Mouse (Mus musculus): Measurements from ENCODE around the gene Fam213b. TPM values are rescaled to one million over a fixed set of nuclear protein-coding genes. Genes with fewer than 3 reads are reported as not detected.
A peak's percentile ranks its signal among the peaks of the same experiment; 100 is the strongest.

Fam213b gene
- polyA plus RNA-seq (2012) = 0.21 and 0.47 TPM in 2 replicates

DNA sequence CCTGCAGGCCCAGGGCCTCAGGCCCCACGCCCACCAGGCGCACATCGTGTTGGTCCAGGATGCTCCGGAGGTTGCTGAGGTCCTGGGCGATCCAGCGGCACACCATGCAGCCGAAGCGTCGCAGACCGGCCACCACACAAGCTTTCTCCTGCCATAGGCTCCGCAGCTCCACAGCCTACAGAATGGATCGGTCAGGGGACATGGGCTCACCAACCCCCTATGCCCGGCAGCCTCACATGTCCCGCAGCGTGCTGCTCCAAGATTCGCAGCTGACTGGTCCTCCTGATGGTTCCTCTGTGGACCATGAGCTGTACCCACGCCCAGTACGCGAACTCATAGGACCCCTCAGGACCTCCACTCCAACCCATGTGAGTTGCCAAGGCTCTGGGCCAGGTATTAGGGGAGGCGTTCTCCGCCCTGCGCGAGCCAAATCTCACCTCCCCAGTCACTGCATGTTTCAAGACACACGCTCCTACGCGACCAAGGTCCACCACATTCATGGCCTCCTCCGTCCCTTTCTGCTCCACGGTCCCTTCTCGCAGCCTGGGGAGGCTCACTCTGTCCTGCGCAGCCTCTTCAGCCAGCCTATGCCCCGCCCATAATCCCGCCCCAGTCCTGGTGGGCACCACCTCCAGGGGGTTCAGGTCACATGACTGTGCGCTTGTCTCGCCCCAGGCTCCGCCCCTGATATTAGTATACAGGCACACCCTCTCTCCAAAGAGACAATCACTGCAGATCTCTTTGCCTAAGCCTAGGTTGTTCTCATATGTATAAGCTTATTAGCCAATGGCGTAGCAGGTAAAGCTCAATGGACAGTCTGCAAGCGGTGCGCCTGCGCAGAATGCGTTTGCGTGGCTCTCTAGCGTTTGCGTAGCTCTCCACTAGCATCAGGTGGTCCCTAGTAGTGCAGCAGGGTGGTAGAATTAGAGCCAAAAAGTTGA lies at the start of gene Fam213b:
Gene Fam213b, minus strand, starts transcription at position 630 of the 941 bp plus-strand sequence.
- peaks cover 81% of the 10 kb centered on the region for H3K27me3 ChIP-seq (ENCODE audit: control insufficient read depth)

DNA sequence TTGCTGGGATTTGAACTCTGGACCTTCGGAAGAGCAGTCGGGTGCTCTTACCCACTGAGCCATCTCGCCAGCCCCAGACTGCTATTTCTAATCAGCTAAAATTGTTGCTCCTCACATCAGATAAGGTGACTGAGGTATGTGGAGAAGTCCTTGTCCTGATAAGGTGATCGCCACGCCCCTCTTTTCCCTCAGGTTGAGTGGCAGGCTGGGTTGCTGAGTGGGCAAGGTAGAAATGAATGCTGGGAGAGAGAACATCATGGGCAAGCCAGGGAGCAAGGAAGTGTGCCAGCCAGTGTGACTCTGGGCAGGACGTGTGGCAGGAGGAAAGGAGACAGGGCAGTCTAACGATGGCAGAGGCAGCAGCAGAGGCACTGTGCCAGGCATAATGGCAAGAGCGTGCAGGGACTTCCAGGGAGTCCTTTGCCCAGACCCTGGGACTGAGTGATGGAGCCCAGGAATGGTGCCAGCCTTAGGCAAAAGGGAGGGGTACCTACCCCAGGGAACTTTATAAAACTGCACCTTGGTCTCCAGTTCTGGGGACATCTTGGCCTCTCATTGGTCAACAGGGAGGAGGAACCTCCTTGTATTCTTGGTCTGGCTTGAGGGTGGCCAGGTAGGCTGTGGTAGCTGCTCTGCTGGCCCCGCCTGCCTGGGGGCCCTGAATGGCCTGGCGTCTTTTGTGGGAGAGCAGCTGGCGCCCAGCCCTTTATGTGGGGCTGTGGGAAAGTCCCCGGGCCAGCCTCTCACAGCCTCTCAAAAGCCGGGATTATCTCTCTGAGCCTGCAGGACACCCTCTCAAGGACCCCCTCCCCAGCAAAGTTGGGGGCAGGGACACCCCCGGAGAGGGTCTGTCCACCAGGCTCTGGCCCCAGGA lies 49.4 kb upstream of the Fam213b start:
- Histone ChIP-seq H3K4me3 (replicated peaks) (no peak overlapping the region), H3K4me1 (ENCODE audit: control insufficient read depth) (peaks cover 29% of the 10 kb centered on the region), H3K27me3 (ENCODE audit: control insufficient read depth) (peaks cover 79% of the 10 kb centered on the region), H3K36me3 (ENCODE audit: control insufficient read depth) (no peaks in the 10 kb centered on the region), H3K9me3 (ENCODE audit: control insufficient read depth, low read length) (peaks cover 3% of the 10 kb centered on the region; the same call in 1 of the 2 replicates)
- no peak for TF ChIP-seq GATA1 (IDR thresholded peaks at IDR 0.05; ENCODE audit: low read length)
- no peak for TF ChIP-seq TAL1 (IDR thresholded peaks at IDR 0.05; ENCODE audit: low read length)

More for the DNA sequence above, at the start of gene Fam213b:
- Histone ChIP-seq H3K36me3 (ENCODE audit: control insufficient read depth) (no peaks in the 10 kb centered on the region), H3K9me3 (ENCODE audit: control insufficient read depth, low read length) (peaks cover 4% of the 10 kb centered on the region), H3K4me3 (replicated peaks) (peak within 1 kb of the TSS; percentile 58), H3K4me1 (ENCODE audit: control insufficient read depth) (peaks cover 43% of the 10 kb centered on the region)
- TF ChIP-seq GATA1 (IDR thresholded peaks at IDR 0.05; ENCODE audit: low read length) (no peak), TAL1 (IDR thresholded peaks at IDR 0.05; ENCODE audit: low read length) (no peak)

GRCm38 (mm10) chr4:154946319-154946718 lies 47.4 kb upstream of the Fam213b start:
- Histone ChIP-seq H3K4me3 (replicated peaks) (no peak overlapping the region), H3K27me3 (ENCODE audit: control insufficient read depth) (peaks cover 64% of the 10 kb centered on the region)
- TF ChIP-seq TAL1 (IDR thresholded peaks at IDR 0.05; ENCODE audit: low read length) = no peak
- TF ChIP-seq GATA1 (IDR thresholded peaks at IDR 0.05; ENCODE audit: low read length) = no peak

DNA sequence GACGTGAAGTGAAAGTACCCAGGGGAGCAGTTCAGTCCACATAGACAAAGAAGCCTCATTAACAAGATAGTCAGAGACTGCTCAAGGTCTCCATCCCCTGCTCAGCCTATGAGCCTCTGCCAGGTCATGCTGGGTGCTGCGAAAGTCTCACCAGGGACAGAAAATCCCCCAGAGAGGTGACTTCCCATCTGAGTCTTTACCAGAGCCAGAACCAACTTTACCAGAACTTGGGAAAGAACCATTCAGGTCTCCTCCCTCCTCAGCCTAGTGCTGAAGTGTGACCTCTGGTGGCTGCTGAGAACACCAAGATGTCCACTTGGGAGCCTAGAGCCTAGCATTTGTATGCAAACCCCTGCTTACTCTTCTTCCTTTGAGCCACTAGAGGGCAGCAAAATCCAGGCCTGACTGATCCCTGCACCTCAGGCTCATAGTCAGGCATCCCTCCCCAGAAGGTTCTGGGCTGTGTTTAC lies 45.2 kb upstream of the Fam213b start:
- H3K4me1 ChIP-seq (ENCODE audit: control insufficient read depth) = peaks cover 54% of the 10 kb centered on the region

More at GRCm38 (mm10) chr4:154946319-154946718, 47.4 kb upstream of the Fam213b start:
- H3K9me3 ChIP-seq (ENCODE audit: control insufficient read depth, low read length) = no peaks in the 10 kb centered on the region; the same call in 1 of the 2 replicates
- no peaks in the 10 kb centered on the region for H3K36me3 ChIP-seq (ENCODE audit: control insufficient read depth)
- peaks cover 42% of the 10 kb centered on the region for H3K4me1 ChIP-seq (ENCODE audit: control insufficient read depth)

DNA sequence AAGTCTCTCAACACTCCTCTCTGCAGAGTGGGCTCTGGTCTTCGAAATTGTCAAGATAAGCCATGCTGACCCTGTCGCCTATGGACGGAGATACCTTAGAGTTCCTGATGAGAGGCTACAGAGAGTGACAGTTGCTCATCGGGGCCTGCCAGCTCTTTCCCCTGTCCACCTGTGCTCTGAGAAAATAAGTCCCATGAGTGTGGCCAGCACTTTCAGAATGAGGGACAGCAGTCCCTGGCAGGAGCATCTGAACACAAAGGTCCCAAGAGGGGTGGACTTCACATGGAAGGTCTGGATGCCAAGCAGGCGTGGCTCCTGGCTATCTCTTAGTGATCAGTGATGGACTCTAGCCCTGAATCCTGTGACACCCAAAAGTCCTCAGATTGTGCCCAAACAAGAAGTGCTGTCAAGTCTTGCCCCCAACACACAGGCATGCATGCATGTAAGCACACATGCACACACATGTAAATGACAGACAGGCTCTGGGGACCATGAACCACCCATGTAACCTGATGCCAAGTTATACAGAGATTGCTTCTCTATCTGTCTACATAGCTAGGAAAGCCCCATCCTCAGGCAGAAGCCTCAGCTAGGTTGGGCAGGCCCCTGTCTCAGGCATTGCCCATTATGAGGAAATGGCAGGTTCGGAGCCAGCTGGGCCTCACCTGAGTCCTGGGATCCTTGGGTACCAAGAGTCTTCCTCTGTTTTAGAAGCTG lies 44.5 kb upstream of the Fam213b start:
- Histone ChIP-seq H3K4me3 (replicated peaks) (no peak overlapping the region), H3K36me3 (ENCODE audit: control insufficient read depth) (no peaks in the 10 kb centered on the region), H3K27me3 (ENCODE audit: control insufficient read depth) (peaks cover 46% of the 10 kb centered on the region), H3K4me1 (ENCODE audit: control insufficient read depth) (peaks cover 57% of the 10 kb centered on the region), H3K9me3 (ENCODE audit: control insufficient read depth, low read length) (no peaks in the 10 kb centered on the region; the same call in 1 of the 2 replicates)
- TF ChIP-seq GATA1 (IDR thresholded peaks at IDR 0.05; ENCODE audit: low read length) = no peak
- TF ChIP-seq TAL1 (IDR thresholded peaks at IDR 0.05; ENCODE audit: low read length) = no peak

More for the DNA sequence above, 45.2 kb upstream of the Fam213b start:
- peaks cover 46% of the 10 kb centered on the region for H3K27me3 ChIP-seq (ENCODE audit: control insufficient read depth)
- peak overlapping the region; percentile 11 for H3K4me3 ChIP-seq (replicated peaks)
- no peaks in the 10 kb centered on the region for H3K36me3 ChIP-seq (ENCODE audit: control insufficient read depth)
- no peaks in the 10 kb centered on the region; the same call in 1 of the 2 replicates for H3K9me3 ChIP-seq (ENCODE audit: control insufficient read depth, low read length)
- no peak for TF ChIP-seq TAL1 (IDR thresholded peaks at IDR 0.05; ENCODE audit: low read length)
- no peak for TF ChIP-seq GATA1 (IDR thresholded peaks at IDR 0.05; ENCODE audit: low read length)

DNA sequence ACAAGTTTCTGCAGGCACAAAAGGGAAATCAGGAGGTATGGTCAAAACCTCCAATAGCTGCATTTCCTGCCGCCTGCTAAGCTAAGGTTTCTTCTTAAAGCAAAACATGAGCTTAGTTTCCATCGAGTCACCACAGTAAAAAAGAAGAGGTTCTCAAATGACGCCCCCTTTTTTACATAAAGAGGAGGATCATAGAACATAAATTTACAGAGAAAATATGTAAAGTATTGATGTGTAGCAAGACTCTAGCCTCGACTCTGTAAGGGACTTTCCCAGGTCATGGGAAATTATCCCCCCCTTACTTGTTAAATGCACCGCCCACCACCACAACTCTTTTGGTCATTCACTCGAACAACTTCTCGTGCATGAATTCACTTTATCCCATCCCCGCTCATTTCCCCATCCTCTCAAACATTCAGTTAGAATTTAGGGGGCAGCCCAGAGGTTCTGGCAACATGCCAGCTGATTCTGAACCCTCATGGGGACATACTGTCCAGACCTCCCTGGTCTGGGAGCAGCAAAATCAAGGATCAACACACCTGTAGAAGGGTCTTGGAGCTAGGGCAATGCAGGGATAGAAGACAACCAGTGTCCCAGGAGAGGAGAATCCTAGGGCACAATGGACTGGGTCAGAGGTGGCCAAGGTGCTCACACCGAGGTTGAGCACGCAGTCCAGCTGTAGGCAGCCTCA lies 43.8 kb upstream of the Fam213b start:
- peaks cover 54% of the 10 kb centered on the region for H3K4me1 ChIP-seq (ENCODE audit: control insufficient read depth)
- H3K4me3 ChIP-seq (replicated peaks) = no peak overlapping the region
- H3K36me3 ChIP-seq (ENCODE audit: control insufficient read depth) = no peaks in the 10 kb centered on the region
- H3K9me3 ChIP-seq (ENCODE audit: control insufficient read depth, low read length) = no peaks in the 10 kb centered on the region; the same call in 1 of the 2 replicates
- H3K27me3 ChIP-seq (ENCODE audit: control insufficient read depth) = peaks cover 46% of the 10 kb centered on the region
- TF ChIP-seq TAL1 (IDR thresholded peaks at IDR 0.05; ENCODE audit: low read length) = no peak
- TF ChIP-seq GATA1 (IDR thresholded peaks at IDR 0.05; ENCODE audit: low read length) = no peak

GRCm38 (mm10) chr4:154941831-154942230 lies 42.9 kb upstream of the Fam213b start:
- Histone ChIP-seq H3K36me3 (ENCODE audit: control insufficient read depth) (no peaks in the 10 kb centered on the region), H3K4me3 (replicated peaks) (no peak overlapping the region), H3K4me1 (ENCODE audit: control insufficient read depth) (peaks cover 55% of the 10 kb centered on the region), H3K27me3 (ENCODE audit: control insufficient read depth) (peaks cover 42% of the 10 kb centered on the region), H3K9me3 (ENCODE audit: control insufficient read depth, low read length) (no peaks in the 10 kb centered on the region; the same call in 1 of the 2 replicates)
- TF ChIP-seq GATA1 (IDR thresholded peaks at IDR 0.05; ENCODE audit: low read length) (no peak), TAL1 (IDR thresholded peaks at IDR 0.05; ENCODE audit: low read length) (no peak)

DNA sequence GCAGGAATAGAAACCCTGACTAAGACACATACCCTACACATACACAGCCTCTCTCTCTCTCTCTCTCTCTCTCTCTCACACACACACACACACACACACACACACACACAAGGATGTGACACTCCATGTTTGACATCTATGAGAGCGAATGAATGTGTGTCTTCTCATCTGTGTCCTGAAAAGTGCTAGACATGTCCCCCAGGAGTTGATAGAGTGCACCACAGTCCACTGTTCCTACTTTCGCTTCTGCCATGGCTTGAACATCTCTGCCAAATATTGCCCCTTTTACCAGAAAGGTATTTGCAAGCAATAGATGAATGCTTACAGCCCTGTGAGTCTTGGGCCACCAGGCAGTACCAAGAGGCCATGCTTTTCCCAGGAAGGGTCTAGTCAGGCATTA lies 41.2 kb upstream of the Fam213b start:
- Histone ChIP-seq H3K4me3 (replicated peaks) (no peak overlapping the region), H3K4me1 (ENCODE audit: control insufficient read depth) (peaks cover 54% of the 10 kb centered on the region), H3K36me3 (ENCODE audit: control insufficient read depth) (no peaks in the 10 kb centered on the region), H3K9me3 (ENCODE audit: control insufficient read depth, low read length) (no peaks in the 10 kb centered on the region; the same call in 1 of the 2 replicates), H3K27me3 (ENCODE audit: control insufficient read depth) (peaks cover 26% of the 10 kb centered on the region)
- TF ChIP-seq GATA1 (IDR thresholded peaks at IDR 0.05; ENCODE audit: low read length) = no peak
